Mouse (Mus musculus): Measurements from ENCODE around the gene Plekhf1.
A peak's percentile ranks its signal among the peaks of the same experiment; 100 is the strongest.

The Plekhf1 gene

DNA sequence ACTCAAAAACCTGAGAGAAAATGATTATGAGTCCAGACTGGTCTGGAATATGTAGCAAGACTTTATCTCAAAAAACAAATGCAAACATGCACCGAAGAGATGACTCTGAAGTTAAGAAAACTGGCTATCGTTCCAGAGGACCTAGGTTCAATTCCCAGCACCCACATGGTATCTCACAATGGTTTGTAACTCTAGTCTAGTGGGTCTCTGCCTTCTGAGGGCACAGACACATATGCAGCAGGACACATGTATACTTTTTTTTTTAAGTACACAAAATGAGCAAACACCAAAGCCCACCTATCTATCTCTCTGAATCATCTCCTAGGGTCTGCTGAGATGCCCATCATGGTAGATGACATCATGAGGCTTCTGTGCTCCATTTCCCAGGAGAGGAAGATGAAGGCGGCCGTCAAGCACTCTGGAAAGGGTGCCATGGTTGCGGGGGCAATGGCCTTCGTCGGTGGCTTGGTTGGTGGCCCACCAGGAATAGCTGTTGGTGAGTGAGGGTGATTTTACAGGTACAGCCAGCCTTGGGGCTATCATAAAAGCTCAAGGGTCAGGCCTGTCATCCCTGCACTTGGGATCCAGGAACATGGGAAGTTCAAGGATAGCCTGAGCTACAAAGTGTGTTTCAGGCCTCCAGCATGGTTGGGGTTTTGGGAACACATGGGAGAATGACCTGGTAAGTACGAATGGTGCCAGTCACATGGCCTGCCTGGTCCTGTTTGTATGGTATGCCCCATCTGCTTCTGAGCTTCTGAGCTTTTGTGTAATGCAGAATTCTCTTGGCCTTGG is 39.3 kb downstream of the Plekhf1 start:
- no peak for DNase-seq (ENCODE audit: low read depth in 2 of 2, low spot score in 2 of 2)

- no peak for DNase-seq (ENCODE audit: low read depth in 2 of 2, low spot score in 2 of 2)
Measured at GRCm38 (mm10) chr7:38187796-38188195, 40.0 kb downstream of the Plekhf1 start.

DNA sequence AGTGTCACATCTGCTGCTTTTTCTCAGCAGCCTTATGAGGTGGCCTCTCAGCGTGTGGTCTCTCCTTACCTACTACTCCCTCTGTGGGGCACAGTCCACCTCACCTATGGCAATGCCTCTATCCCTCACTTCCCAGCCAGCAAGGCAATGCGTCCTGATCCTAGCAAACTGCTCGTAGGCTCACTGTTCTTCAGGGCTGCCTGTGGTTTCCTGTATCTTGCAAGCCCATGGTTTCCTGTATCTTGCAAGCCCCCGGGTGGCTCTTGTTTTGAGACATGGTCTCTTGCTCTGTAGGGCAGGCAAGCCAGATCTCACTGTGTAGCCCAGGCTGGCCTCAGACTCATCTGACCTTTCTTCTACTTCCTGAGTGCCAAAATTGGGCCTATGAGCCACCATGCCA is 41.0 kb downstream of the Plekhf1 start:
- peak in 1 of 2 experiments; percentile 20 for DNase-seq (ENCODE audit: low read depth in 2 of 2, low spot score in 2 of 2)

GRCm38 (mm10) chr7:38184786-38185185 is 43.0 kb downstream of the Plekhf1 start:
- no peak for DNase-seq (ENCODE audit: low read depth in 2 of 2, low spot score in 2 of 2)

DNA sequence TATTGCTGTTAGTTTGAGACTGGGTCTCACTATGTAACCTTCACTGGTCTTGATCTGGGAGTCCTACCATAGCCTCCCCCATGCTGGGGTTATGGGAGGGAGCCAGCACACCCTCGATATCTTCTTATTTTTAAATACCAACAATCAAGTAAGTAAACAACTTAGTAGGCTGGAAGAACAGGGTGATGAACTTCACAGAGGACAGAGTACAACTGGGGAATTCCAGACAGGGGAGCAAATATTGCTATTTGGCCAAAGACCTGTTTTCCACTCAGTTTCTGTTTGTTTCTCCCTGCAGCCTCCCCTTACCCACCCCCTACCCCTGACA is 43.4 kb downstream of the Plekhf1 start:
- DNase-seq (ENCODE audit: low read depth in 2 of 2, low spot score in 2 of 2) = no peak

GRCm38 (mm10) chr7:38183709-38184417 is 44.0 kb downstream of the Plekhf1 start:
- peak; percentile 72 to 76 for DNase-seq (ENCODE audit: low read depth in 2 of 2, low spot score in 2 of 2)

DNA sequence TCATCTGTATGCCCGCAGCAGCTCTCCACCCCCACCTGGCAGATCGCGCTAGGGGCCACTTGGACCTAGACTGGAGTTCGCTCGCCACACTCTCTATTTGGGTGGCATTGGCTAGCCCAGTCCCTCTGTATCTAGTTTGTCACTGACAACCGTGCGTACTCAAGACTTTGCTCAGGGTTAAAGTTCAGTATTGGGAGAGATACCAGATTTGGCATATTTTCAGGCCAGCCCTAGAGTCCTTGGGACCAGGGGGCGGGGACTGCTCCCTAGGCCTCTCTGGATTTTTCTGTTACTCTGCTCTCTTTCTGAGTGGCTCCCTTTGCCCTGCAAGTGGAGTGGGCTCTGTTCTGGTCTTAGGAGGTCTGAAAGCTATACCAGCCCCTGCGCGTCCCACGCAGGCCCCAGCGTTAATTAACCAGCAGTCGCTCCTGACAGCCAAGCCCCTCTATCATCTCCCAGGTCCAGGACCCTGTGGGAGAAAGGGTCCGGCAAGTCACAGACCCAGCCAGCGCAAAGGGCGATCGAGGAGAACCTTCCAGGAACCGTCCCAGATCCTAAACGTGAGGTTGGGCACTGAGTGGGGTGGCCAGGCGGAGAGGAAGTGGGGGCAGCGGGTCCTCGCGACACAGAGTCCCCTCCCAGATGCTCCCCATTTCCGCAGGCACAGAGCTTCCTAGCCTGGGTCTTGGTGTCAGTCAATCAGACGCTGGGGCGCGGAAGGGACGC is 44.7 kb downstream of the Plekhf1 start, which contains the start of gene 1600014C10Rik:
Gene 1600014C10Rik, plus strand, starts transcription at position 256 of the 726 bp plus-strand sequence.
- DNase-seq (ENCODE audit: low read depth in 2 of 2, low spot score in 2 of 2) = peak in 1 of 2 experiments; percentile 18

- peak; percentile 80 to 87 for DNase-seq (ENCODE audit: low read depth in 2 of 2, low spot score in 2 of 2)
Measured at GRCm38 (mm10) chr7:38182596-38182961, 45.2 kb downstream of the Plekhf1 start.

GRCm38 (mm10) chr7:38181366-38181765 is 46.5 kb downstream of the Plekhf1 start:
- no peak for DNase-seq (ENCODE audit: low read depth in 2 of 2, low spot score in 2 of 2)

DNA sequence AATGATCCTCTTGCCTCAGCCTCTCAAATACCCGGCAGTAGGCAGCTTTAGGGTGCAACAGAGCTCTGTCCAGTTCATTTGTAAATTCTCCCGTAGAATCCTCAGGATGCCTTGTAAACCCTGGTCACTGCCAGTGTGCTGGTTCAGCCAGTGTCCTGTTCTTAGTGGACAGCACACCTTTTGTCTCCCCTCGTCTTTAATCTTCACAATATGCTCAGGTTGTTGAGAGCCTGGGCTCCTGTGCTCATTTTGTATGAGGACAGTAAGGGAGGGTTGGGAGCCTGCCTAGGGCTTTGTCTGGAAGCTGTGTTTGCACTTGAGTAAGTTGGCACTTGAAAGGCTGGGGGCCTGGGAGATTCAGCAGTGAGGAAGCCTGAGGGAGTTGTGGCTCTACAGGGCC is 47.9 kb downstream of the Plekhf1 start:
- DNase-seq (ENCODE audit: low read depth in 2 of 2, low spot score in 2 of 2) = no peak

- DNase-seq (ENCODE audit: low read depth in 2 of 2, low spot score in 2 of 2) = no peak
Measured at GRCm38 (mm10) chr7:38176056-38176455, 51.8 kb downstream of the Plekhf1 start.

- DNase-seq (ENCODE audit: low read depth in 2 of 2, low spot score in 2 of 2) = no peak
Measured at GRCm38 (mm10) chr7:38174321-38175148, 53.3 kb downstream of the Plekhf1 start.

- no peak for DNase-seq (ENCODE audit: low read depth in 2 of 2, low spot score in 2 of 2)
Measured at GRCm38 (mm10) chr7:38173871-38174270, 53.9 kb downstream of the Plekhf1 start.

DNA sequence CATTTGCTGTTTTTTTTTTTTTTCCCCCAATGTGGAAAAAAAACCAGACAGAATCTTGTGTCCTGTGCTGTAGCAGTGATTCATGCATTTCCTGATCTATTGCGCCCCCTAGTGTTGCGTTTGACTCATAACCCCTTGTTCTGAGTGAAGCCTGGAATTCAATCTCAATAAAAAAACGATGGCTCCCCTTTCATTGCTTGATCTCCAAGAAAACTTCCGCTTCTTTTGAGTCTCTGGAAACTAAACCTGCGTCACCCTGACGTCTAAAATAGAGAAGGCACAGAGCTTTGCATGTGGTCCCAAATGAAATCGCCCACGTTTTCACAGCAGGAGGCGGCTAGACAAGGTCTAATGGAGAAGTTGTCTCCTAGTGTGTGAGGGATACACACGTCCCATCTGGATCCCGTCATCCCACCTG is 60.1 kb downstream of the Plekhf1 start:
- DNase-seq (ENCODE audit: low read depth in 2 of 2, low spot score in 2 of 2) = peak in 1 of 2 experiments; percentile 43
